Mouse (Mus musculus) ES-E14 (cell line): ENCODE data around the gene Agbl3.

ENCODE experiments used
- CHD2 ChIP-seq: IDR thresholded peaks from 2 replicates; pipeline ENCODE4 v1.6.1; 2014; ENCODE audit warnings: mild to moderate bottlenecking, low read depth, low read length, inconsistent platforms
- ZNF384 ChIP-seq: IDR thresholded peaks from 2 replicates; pipeline ENCODE4 v1.6.1; 2012; ENCODE audit warnings: low read depth, low read length, inconsistent platforms

- TF ChIP-seq ZNF384 = no peak
- TF ChIP-seq CHD2 = no peak
Observed at GRCm38 (mm10) chr6:34731529-34731928, 48.7 kb upstream of the Agbl3 start.
